Mouse (Mus musculus): ENCODE data around the gene Morc1. TPM values are rescaled to one million over a fixed set of nuclear protein-coding genes. Genes with fewer than 3 reads are reported as not detected.

The Morc1 gene
- polyA plus RNA-seq, 1 experiment from 2014 or later = 0.23 TPM

Other genes starting within 250 kb of the Morc1 start
- gene Dppa4, start 147.5 kb upstream of the Morc1 start, polyA plus RNA-seq (2015; fragmentation: Nextera tagmentation; extraction: Ambion mirVana) = not detected in 2 replicates
- 0.15 and 0.18 TPM in 2 replicates for gene Dppa2, start 127.3 kb upstream of the Morc1 start, polyA plus RNA-seq (2015; fragmentation: Nextera tagmentation; extraction: Ambion mirVana)
- gene Gm5485, start 18.8 kb upstream of the Morc1 start, polyA plus RNA-seq (2015; fragmentation: Nextera tagmentation; extraction: Ambion mirVana) = not detected in 2 replicates

All from lung, embryonic 16.5 days (tissue).